Mouse (Mus musculus) liver, postnatal 0 days (tissue): ENCODE measurements around the gene Gm20517.

ENCODE experiments used
- CTCF ChIP-seq: sonication (generic); IDR thresholded peaks from 2 replicates; pipeline ENCODE4 v1.5.1; 2016; ENCODE audit warnings: antibody characterized with exemption, low read depth
- EP300 ChIP-seq: IDR thresholded peaks from 2 replicates; pipeline ENCODE4 v1.6.1; 2016; ENCODE audit warnings: antibody characterized with exemption, low read depth, mild to moderate bottlenecking

GRCm38 (mm10) chr17:47712889-47713571, 101.6 kb downstream of the Gm20517 start:
- TF ChIP-seq CTCF: no peak
- no peak for TF ChIP-seq EP300
